Mouse (Mus musculus) CD4-positive, CD25-positive, alpha-beta regulatory T cell, adult 2 months (primary cell): ENCODE data around the gene Itga9.

Experiments used
- DNase-seq: peaks from one replicate; pipeline ENCODE4 v3.0.0-alpha.2; 2012; ENCODE audit warnings: low read depth, low spot score

Itga9 gene

DNA sequence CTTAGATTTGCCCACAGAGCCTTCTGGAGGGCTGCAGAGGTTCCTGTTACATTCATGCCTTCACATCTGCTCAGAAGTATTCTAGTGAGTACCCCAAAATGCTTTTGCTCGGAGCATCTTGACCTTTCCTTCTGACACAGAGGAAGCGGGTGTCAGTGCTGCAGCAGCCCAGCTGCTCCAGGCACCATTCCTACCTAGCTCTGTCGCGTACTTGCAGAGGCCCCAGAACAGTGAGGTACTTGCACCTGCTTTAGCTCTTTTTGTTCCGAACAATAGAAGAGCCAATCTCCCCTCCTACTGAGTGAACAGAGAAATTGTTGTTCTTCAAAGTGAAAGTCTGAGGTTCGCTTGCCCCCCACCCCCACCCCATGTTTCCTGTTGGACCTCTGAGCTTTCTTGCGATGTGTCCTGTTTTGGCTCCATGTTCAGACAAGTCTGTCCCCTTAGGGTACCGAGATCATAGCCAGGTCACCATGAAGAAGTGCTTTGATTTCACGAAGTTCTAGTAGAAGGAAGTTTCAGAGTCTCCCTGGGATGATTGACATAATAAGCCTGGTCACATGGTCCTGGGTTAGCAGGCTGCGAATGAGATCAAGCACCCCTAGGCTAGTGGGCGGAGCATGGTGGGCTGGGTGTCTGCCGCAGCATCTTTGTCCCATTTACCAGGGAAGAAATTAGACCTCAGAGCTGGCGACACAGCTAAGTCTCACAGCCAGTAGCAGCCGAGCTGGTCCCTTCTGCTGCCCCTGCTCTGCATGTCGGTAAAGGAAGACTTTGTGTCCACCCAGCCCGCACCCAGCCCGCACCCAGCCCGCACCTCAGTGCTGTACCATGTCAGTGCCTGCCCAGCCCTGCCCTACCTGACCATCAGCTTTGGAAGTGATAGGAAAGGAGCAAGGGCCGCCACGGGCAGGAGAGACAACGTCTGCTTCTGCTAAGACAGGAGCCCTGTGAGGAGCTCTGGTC is 215.0 kb downstream of the Itga9 start:
- DNase-seq: peak; percentile 82

DNA sequence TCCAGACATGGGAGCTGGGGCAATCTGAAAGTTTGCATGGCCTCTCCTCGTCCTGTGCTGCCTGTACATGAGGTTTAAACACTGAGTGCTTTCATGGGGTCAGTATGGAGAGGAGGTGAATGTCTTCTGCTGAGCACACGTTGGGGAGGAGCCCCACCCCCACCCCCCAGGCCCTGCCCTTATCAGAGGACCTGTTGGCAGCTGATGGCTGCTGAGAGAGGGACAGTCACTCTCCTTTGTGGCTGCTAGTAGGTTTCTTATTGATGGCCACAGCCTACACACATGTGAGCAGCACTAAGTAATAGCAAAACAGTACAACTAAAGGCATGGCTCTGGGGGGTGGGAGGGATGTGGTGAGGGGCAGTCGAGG is 215.7 kb downstream of the Itga9 start:
- DNase-seq: peak; percentile 16

GRCm38 (mm10) chr9:118822581-118822980 is 216.1 kb downstream of the Itga9 start:
- no peak for DNase-seq

GRCm38 (mm10) chr9:118831080-118831479 is 224.6 kb downstream of the Itga9 start:
- DNase-seq: no peak

DNA sequence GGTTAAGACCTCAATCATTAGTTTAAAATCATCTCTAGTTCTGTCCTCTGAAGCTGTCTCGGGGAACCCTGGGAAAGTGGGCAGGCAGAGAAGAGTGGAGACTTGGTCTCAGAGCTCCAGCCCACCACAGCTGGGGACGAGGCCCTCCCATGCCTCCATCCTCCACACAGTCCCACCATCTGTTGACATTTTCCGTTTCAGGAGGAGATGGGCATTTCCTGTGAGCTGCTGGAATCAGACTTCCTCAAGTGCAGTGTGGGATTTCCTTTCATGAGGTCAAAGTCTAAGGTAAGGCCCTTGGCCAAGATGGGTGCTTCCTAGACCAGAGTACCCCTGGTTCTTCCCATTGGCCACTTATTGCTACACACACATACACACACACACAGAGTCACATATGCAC is 226.0 kb downstream of the Itga9 start:
- DNase-seq: no peak

DNA sequence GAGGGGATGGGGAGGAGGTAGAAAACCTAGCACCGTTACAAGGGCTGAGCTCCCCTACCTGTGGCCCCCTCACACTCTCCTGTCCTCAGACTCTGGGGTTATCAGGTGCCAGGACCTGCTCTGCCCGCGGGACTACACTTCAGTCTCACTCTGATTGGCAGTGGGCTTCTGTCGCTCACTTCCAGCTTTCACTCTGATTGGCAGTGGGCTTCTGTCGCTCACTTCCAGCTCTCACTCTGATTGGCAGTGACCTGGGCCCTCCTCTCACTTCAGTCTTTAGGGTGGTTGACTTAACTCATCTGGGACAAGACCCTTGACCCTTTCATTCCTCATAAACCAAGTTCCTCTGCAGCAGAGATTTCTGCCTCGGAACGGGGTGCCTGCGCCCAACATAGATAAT is 226.9 kb downstream of the Itga9 start:
- DNase-seq: no peak

GRCm38 (mm10) chr9:118838910-118839667 is 232.6 kb downstream of the Itga9 start:
- DNase-seq: no peak

GRCm38 (mm10) chr9:118841247-118841646 is 234.8 kb downstream of the Itga9 start:
- DNase-seq: no peak

GRCm38 (mm10) chr9:118841907-118842432 is 235.5 kb downstream of the Itga9 start:
- no peak for DNase-seq

DNA sequence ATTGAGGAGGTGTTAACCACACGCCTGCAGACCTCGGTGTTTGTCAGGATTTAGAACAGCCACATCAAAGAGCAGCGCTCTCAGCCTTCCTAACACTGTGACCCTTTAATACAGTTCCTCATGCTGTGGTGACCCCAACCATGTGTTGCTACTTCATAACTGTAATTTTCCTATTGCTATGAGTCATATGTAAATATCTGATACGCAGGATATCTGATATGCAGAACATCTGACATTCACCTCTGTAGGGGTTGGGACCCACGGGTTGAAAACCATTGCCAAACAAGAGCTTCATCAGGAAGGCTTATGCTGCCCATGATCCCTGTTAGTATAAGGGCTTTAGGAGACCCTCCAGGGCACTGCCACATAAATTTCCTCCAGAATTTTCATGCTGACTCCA is 237.2 kb downstream of the Itga9 start:
- DNase-seq: peak; percentile 22

DNA sequence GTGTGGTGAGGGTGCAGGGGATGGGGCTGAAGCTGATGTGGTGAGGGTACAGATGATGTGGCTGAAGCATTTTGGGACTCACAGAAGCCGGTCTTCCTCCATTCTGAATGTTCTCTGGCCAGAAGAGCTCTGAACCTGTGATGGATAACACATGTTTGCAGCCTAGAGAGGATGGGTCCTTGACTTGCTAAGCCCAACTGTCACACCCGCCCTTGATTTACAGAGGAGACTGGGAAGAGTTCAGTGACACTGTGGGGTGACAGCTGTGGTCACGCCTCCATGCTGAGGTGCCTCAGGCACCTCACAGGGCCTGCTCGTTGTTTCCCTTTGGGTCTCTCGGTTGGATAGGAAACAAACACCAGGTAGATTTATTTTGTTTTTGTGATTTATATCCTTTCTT is 238.5 kb downstream of the Itga9 start:
- no peak for DNase-seq

DNA sequence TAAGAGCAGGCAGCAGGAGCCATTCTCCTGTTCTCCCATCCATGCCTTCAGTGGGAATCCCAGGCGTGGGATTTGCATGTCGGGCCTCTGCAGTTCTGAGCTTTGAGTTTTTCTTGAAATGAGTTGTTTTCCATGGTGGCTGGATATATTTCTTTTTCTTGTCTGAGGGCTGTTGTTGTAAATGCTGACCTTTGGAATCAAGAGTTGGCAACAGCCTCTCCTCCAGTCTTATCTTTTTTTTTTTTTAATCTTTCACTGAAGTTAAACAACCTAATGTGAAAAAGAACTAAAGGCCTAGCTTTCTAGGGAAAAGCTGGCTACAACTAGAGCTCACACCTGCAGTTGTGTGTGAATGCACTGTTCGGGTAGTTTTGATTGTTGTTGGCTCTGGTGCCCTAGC is 240.3 kb downstream of the Itga9 start:
- no peak for DNase-seq

DNA sequence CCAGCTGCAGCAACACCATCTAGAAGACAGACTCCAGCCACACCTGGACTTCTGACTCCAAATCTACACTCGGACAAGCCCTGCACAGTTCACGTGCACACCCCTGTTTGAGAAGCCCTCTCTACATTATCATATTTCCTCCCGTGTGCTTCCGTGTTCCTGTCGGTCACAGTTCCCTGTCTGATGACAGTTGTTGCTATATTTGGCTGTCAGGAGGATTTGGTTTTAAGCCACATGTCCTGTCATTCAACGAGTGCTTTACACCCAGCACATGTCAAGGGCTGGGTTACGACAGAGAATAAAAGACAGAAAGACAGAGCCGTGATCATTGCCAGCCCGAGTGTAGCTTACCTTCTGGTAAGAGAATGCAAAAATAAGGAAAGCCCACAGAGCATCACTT is 250.2 kb downstream of the Itga9 start:
- no peak for DNase-seq

GRCm38 (mm10) chr9:118860613-118861141 is 254.2 kb downstream of the Itga9 start:
- DNase-seq: no peak

DNA sequence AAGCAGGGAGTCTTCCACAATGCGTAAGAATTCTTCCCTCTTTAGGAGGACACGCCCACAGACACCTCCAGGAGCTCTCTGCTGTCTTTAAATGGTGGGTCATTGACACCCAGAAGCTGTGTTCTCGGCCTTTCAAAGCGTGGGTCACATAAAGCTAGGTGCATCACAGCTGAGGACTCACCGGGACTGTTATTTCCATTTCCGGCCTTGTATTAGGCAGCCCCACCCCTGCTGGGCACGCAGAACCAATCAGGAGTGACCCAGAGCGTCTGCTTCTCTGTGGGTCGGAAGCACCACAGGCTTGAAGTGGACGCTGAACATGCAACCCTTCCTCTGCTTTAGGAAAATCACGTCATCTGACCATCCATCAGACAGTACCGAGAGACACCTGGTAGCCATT is 255.7 kb downstream of the Itga9 start:
- DNase-seq: no peak

- no peak for DNase-seq
These were observed 256.4 kb downstream of the Itga9 start for GRCm38 (mm10) chr9:118862852-118863260.

DNA sequence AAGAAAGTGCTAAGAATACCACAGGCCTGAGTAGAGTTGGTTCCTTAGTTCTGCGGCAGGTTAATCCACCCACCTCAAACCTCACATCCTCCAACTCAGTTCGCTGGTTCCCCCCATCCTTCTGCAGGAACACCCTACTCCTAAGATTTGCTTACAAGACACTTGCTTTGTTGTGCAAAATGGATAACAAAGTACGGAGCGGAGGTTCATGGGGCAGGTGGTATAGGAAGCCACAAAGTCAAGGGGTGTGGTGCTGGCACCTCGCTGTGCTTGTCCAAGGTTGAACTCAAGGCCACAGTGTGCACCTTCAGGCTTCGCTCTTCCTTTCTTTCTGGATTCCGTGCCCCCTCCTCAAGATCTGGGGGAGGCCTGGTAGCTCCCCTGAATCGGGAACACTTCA is 257.0 kb downstream of the Itga9 start:
- no peak for DNase-seq

GRCm38 (mm10) chr9:118866949-118867348 is 260.5 kb downstream of the Itga9 start:
- no peak for DNase-seq

GRCm38 (mm10) chr9:118867851-118868250 is 261.4 kb downstream of the Itga9 start:
- no peak for DNase-seq

- DNase-seq: peak; percentile 79
These were observed 264.6 kb downstream of the Itga9 start for GRCm38 (mm10) chr9:118871089-118871488.

- no peak for DNase-seq
These were observed 266.5 kb downstream of the Itga9 start for GRCm38 (mm10) chr9:118873031-118873430.

- DNase-seq: no peak
These were observed 267.1 kb downstream of the Itga9 start for GRCm38 (mm10) chr9:118873596-118873995.
